Mouse (Mus musculus) heart, postnatal 25 days (tissue): ENCODE data around the gene Tnfrsf25. TPM values are rescaled to one million over a fixed set of nuclear protein-coding genes. Genes with fewer than 3 reads are reported as not detected.
A peak's percentile ranks its signal among the peaks of the same experiment; 100 is the strongest.

Experiments used
- DNase-seq: peaks from one replicate; pipeline ENCODE4 v3.0.0; 2022; ENCODE audit warnings: low spot score
- intact Hi-C: fragments of 180-260 bp; cut with DNase I; formaldehyde crosslinking; loops from one replicate; pipeline ENCODE4 v1.15.1; 2025
- total RNA-seq, 2 experiments: library from RNA; stranded (reverse); gene quantifications; 2 replicates each; pipeline ENCODE4 v1.2.3; 2021

Gene Tnfrsf25
- total RNA-seq, 2 experiments from 2014 or later, result 2.9 to 3.0 TPM

DNA sequence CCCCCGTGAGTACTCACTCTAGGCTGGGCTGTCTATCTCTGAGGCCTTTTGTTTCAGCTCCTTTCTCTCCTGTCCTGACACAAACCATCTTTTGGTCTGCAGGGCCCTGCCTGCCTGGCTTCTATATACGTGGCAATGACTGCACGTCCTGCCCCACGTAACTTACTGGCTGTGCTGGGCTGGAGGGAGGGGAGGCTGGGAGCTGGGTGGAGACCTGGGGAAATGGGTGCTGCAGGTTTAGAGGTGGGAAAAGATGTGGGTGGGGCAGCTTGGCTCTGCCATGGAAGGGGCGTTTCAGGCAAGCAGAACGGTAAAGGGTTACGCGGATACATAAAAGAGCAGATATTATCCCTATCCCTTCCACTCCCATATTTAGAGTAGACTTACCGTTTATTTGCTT is 1.8 kb downstream of the Tnfrsf25 start:
- no peak for DNase-seq
- intact Hi-C loops, result no loop called here

DNA sequence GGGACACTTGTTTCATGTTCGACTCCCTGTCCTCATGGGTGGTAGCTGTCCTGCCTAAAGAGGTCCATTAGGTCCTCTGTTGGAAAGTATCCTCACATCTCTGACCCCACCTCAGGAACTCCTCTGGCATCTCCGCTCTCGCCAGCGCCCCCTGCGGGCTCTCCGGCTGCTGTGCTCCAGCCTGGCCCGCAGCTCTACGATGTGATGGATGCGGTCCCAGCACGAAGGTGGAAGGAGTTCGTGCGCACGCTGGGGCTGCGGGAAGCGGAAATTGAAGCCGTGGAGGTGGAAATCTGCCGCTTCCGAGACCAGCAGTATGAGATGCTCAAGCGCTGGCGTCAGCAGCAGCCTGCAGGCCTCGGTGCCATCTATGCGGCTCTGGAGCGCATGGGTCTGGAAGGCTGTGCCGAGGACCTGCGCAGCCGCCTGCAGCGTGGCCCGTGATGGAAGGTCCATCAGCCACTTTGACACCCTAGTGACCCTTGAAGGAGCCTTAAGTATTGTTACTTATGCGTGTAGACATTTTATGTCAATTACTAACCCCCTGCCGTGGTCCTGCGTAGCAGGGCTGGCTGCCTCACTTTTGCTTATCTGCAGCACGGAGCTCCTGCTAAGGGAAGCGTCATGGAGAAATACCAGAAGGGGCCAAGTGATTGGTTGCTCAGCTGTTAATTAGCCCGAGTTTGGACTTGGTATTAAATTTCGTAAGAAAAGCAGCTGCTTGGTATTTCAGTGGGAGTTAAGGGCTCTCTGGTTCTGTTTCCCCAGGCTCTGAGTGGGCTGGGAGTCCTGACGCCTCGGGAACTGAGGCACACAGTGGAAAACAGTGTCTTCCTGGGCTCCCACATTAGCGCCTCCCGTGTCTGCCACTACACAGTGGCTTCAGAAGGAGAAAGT is 3.9 kb downstream of the Tnfrsf25 start:
- DNase-seq, result no peak
- intact Hi-C loops, result no loop called here

DNA sequence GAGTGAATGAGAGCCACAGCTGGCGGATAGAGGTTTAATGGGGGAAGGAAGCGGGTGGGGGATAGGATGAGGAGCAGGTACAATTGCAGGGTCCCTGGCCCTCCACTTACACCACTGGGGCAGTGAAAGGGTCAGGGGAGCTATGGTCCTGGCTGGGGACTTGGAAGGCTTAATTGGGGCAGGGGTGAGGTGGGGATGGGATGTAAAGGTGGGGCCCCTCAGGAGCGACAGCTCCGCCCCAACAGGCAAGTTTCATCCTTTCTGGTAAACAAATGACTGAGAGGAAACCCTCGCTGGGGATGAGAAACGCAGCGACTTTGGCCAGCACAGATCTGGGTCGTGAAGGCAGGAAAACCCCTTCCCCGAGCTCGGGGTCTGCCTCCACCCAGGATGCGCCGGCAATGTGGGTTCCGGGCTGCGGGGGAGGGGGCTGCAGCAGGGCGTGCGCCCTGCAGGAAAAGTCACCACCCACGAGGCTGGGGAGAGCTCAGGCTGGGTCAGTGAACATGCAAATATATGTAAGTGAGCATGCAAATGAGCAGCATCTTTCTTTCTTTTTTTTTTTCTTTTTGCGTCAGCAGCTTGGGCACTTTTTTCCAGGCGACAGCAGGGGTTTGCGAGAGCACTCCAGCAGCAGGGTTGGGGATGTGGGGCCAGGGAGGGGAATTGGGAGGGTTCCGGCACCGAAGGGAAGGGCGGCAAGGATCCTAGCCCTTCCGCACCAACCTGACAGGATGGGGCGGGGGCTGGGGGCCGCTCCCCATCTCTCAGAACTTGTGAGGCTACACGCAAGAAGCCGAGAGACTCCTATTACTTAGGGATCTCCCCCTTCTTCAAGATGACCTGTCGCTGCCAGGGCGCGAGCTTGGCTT is 4.8 kb downstream of the Tnfrsf25 start:
- intact Hi-C loops, result no loop called here
- DNase-seq, result no peak

DNA sequence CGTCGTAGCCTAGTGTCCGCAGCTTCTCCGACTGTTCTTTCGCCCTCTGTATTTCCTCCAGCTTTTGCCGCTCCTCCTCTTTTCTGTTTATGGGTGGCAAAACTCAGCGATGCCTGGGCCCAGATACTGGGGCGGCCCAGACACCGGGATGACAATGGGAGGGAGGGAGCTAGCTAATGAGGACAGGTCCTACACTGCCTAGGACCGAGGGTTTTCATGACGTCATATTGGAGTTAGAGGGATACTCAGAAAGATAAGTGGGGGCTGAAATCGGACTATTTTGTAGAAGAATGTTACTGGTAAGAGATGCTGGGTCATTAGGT is 5.4 kb downstream of the Tnfrsf25 start:
- intact Hi-C loops, result no loop called here
- DNase-seq, result no peak

DNA sequence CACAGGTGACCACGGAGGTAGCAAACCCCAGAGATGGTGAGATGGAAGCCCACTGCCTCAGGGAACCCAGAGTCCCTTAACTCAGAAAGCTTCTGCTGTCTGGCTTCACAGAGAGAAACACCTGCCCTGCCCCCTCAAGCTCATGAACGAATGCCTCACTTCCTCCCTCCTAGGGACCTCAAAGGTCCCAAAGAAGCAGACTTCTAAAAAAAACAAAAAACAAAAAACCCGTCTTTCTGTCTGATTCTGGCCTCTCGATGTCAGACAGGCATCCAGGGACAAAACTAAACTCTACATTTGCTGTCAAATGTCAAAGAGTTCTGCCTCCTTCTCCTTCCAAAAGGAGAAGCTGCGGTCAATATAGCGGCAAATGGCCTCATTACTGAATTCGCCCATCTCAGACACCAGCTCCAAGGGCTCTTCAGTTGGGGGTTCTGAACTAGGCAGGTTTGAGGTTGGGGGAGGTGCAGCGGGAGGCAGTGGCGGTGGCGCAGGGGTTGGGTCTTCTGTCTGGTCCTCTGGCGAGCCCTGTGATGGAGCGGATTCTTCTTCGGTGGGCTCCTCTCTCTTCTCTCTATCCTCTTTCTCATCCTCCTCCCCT is 8.7 kb downstream of the Tnfrsf25 start:
- intact Hi-C loops, result no loop called here
- no peak for DNase-seq

DNA sequence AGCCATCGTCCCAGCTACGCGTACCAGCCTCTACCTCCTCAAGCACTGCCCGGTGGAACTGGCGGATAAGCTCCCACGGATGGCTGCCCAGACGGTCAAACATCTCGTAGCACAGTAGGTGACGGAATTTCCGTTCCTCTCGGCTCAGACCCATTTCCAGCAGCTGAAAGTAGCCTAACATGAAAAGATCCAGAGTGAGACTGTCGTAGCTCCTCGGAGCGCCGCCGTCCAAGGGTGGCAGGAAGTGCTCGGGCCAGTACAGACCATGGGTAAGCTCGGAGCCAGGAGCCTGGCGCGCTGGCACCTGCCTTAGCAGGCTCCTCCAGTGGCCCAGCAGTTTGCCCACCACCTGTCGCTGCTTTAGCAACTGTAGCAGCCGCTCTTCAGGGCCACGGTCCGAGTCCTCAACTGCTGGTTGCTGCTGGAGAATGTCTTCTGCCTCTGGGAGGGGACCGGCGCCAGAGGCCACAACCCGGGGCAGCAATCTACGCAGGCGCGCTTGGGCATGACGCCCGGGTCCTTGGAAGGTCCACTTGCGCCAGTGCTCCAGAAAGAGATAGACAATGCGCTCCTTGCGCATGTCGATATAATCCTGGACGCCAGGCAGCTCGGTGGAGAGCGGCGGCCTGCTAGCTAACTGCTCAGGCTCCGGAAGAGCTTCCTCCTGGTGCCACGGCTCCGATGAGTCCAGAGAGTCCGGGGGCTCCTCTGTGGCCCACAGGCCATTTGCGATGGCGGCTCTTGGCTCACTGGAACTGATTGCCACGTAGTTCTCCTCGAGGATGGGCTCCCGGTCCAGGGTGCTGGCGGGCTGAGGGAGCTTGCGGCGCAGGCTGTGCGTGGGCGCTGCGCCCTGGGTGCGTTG is 9.7 kb downstream of the Tnfrsf25 start:
- intact Hi-C loops, result no loop called here
- peak; percentile 66 for DNase-seq

DNA sequence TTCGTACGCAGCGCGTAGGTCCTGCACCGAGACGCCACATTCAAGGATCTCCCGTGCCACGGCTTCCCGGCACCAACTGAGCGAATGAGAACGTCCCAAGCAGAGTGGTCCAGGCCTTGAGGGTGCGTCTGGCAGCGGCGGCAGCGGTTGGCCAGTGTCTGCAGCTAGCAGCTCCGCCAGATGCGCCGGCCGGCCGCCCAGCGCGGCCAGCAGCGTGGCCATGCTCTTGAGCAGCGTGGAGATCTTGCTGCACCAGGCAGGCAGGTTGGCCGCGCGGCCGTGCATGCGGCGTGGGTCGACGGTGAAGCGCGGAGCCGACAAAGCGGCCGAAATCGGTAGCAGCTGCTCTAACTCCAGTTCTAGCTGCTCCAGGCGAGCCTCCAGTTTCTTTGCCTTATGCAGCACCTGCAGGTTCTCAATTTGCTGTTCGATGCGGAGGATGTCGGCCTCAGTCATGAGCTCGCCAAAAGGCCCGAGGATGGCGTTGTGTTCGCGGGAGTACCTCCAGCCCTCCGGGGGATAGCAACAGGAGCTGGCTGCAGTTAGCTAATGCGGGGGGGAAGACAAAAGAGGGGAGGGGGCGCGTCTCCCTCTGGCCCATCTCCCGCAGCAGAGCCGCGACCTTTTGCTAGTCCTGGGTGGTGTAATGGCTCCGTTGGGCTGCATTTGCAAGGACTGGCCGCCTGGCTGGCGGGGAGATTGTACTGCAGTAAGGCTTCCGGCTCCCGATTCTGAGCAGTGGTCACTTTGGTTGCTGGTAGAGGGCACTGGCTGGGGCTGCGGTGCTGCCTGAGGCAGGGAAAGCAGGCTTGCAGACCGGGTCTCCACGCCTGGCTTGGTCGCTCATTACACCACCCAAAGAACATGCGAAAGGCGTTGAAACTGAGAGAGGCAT is 10.5 kb downstream of the Tnfrsf25 start:
- intact Hi-C loops, result no loop called here
- DNase-seq, result no peak

DNA sequence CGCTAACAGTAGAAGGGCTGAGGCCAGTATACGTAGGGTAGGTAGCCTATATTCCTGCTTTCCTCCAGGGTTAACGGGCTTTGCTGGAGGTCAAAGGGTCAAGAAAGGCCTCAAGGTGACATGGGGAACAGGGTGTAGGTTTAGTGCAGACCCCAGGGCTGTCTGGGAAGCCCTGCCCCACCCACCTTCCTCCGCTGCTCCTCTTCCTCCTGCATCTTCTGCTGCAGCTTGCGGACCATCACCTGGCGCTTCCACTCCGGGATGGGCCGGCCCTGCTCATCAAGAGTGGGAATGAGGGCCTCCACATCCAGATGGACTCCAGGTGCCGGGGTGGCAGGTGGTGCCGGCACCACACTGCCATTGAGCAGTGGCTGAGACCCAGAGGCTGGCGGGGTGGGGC is 12.2 kb downstream of the Tnfrsf25 start:
- DNase-seq, result no peak
- intact Hi-C loops, result no loop called here

DNA sequence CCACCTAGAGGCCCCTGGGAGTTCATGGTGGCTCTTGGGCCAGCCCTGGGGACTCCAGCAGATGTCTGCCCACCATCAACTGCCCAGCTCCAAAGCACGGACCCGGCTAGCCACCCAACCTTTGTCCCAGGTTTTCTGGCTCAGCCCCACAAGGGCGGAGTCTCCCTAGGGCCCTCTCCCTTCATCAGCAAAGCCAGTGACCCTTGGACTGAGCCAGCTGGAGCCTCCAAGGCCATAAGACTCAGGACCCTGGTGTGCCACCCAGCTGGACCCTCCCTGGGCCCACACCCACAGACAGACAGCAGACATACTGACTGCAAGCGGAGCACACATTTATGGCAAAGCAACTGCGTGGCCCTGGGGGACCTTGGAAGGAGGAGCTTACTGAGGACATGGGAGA is 13.1 kb downstream of the Tnfrsf25 start:
- intact Hi-C loops, result no loop called here
- no peak for DNase-seq

DNA sequence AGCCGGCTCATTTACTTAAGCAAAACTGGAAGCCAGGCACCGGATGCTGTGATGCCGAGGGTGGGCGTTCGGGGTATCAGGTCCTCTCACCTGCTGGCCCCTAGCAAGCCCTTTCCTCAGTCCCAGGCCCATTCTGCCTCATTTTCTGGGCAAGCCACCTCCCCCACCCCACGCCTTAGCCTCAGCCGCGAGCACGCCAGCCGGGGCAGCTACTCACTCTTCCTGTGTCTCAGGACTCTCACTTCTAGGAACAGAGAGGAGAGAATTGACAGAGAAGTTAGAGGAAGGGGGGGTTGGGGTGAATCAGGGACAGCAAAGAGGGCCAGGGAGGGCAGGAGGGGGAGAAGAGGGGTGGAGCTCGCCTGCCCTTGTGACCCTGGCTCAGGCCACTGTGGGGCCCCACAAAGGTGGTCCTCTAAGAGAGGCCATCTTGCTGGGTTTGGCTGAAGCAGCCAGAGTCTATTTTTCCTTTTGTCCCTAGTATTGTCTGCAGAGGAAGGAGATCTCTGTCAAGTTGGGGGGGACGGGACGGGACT is 13.7 kb downstream of the Tnfrsf25 start:
- no peak for DNase-seq
- intact Hi-C loops, result no loop called here

DNA sequence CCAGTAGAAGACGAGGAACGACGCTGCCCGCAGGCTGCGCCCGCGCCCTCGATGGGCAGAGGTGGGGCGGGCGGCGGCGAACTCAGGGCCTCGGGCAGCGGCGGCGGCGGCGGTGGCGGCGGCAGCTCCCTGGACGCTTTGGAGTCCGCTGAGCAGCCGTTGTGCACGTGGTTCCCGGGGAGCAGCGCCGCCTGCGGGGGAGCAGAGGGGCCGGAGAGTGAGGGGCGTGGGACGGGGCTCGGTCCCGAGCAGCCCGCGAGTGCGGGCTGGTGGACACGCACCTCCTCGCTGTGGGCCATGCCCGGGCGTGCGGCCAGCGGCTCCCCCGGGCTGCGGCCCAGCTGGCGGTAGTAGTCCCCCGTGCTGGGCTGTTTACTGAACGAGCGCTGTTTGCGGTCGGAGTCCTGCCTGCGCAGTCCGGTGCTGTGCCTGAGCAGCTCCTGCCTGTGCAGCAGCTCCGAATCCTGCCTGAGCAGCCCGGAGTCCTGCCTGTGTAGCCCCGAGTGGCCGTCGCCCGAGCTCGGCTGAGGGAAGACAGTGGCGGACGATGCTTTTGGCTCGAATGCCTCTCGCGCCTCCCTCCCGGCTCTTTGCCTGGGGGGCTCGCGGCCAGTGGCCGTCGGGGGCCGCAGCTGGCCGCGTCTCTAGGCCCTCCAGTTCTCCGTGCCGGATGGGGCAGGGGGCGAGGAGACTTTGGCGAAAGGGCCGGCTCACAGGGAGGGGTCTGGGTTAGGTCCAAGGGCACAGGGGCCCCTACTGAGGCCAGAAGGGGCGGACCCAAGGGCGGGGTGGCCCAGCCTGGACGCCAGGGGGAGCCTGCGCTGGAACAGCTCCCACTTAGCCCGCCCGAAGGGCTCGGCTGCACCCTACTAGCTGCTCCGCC is 15.3 kb downstream of the Tnfrsf25 start:
- intact Hi-C loops, result no loop called here
- DNase-seq, result no peak

DNA sequence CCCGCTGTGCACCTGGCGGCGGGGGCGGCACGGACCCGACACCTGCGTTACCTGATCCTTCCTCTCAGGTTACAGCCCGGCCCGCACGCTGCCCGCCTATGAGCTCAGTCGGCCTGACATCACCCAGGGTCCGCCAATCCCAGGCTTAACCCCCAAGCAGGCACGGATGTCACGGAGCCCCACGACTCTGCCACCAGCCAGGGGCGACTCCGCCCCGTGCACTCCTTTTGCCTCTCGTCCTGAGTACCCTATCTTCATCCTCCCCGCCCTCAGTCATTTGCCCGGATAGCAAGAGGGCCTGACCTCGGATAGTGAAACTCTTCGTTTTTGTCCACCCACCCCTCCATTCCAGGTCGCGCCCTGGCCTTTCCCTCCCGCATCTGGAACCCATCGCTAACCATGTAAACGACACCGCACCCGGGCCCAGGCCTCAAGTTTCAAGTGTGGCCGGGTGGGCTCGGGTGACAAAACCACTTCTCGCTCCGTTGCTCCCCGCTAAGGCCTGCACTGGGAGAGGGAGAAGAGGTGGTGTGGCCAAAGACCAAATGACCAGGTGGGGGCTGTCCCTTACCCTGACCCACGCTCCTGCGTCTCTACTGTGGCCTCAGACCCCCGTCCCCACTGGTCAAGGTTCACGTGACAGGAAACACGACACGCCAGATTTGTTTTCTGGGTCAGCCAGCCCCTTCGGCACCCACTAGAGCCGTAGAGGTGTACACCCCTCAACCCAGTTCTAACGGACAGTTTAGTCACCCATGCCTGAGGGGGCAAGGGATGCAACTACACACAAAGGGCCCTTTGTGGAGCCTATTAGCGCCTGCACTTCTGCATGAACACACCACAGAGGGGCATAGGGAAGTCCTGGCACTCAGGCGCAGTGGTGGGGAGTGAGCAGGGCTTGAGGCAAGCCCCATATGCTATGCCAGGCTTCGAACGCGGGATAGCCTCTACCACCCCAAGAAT is 16.4 kb downstream of the Tnfrsf25 start:
- no peak for DNase-seq
- intact Hi-C loops, result no loop called here

DNA sequence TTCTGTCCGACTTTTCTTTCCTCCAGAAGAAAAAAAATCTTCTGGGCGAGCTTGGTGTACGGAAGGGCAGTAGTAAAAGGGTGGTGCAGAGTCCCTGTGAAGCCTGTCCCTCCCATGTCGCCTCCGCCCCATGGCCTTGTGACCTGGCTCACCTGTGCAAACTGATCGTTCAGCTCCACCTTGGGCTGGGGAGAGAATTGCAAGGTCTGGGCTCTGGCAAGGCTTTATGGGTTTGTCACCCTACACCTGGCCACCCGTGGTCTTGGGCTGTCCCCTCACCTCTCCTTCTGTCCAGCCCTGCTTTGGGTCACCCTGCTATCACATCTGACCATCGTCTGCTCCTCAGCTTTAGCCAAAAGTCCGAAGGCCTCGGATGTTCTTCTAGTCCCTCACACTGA is 17.0 kb downstream of the Tnfrsf25 start:
- intact Hi-C loops, result no loop called here
- DNase-seq, result no peak

DNA sequence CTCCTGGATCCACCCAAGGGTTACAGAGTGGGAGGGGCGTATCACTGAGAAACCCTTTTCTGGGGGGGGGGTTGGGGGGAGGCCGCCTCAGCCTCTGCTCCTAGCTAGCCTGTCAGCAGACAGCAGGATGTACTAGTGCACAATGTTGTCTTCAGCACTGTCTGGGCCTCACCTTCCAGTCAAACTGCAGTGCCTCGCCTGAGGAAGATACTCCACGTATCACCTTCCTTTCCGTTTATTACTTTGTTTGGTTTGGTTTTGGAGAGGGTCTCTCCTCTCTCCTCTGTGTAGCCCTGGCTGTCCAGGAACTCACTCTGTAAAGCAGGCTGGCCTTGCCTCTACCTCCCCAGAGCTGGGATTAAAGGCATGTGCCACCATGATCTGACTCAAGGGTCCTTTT is 17.5 kb downstream of the Tnfrsf25 start:
- intact Hi-C loops, result no loop called here
- no peak for DNase-seq

DNA sequence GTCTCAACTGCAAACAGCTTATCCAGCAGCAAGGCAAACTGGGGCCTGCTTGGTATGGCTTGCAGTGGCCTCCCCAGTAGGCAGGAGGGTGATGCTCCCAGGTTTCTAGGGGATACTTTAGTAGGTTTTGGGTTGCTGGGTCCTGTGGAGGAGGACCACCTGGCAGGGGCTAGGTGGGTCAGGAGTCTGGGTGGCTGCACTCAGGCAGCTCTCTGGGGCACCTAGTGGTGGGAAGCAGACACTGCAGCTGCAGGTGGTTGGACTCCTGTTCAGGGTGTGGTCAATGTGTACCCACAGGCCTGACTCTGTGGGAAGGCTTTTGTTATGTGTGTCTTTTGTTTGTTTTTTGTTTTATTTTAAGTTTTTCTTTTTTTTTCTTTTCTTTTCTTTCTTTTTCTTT is 18.8 kb downstream of the Tnfrsf25 start:
- DNase-seq, result no peak
- intact Hi-C loops, result no loop called here

DNA sequence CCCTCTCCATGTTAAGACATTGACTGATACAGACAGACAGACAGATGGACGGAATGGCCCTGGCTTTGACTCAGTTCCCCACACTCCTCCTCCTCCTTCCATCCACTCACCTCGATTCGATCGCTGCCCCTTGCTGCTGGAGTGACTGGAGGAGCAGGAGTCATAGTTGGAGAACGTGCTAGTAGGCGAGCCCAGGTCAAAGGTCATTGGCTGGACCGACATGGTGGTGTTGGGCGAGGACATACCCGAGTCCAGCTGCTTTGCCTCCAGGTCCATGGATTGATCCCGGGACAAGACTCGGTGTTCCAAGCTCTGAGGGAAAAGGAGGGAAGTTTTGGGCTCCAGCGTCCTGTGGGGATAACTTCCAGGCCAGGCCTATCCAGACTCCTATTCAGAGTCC is 19.6 kb downstream of the Tnfrsf25 start:
- intact Hi-C loops, result no loop called here
- no peak for DNase-seq
